Mouse (Mus musculus) embryonic facial prominence, embryonic 14.5 days (tissue): ENCODE data around the gene Ptpra. TPM values are rescaled to one million over a fixed set of nuclear protein-coding genes. Genes with fewer than 3 reads are reported as not detected.
A peak's percentile ranks its signal among the peaks of the same experiment; 100 is the strongest.

Experiments
- ATAC-seq: fragments of 200-750 bp; cut with Nextera tagmentation; 2 replicates; pipeline ENCODE4 v1.8.0; 2017; ENCODE audit warnings: low read depth, moderate number of reproducible peaks, moderate TSS enrichment
- DNase-seq: peaks from one replicate; pipeline ENCODE4 v3.0.0-alpha.2; 2015; ENCODE audit warnings: low spot score
- H3K27ac ChIP-seq: fragments of 300-500 bp; sonication (generic); replicated peaks from 2 replicates; pipeline ENCODE4 v1.5.1; 2014; ENCODE audit warnings: low read depth, mild to moderate bottlenecking, low read length, moderate library complexity
- H3K27me3 ChIP-seq: fragments of 300-500 bp; sonication (generic); replicated peaks from 2 replicates; pipeline ENCODE4 v1.6.1; 2014; ENCODE audit warnings: low read length; ENCODE audit not compliant: control insufficient read depth, insufficient read depth
- H3K36me3 ChIP-seq: fragments of 300-500 bp; sonication (generic); 2 replicates; pipeline ENCODE4 v1.6.1; 2014; ENCODE audit warnings: low read length, mixed read lengths; ENCODE audit not compliant: control insufficient read depth, insufficient read depth
- H3K4me1 ChIP-seq: fragments of 300-500 bp; sonication (generic); 2 replicates; pipeline ENCODE4 v1.6.1; 2014; ENCODE audit warnings: antibody characterized with exemption, low read length; ENCODE audit not compliant: control insufficient read depth, insufficient read depth
- H3K4me2 ChIP-seq: fragments of 300-500 bp; sonication (generic); 2 replicates; pipeline ENCODE4 v1.6.1; 2014; ENCODE audit warnings: low read depth, mild to moderate bottlenecking, low read length, moderate library complexity, mixed read lengths
- H3K4me3 ChIP-seq: fragments of 300-500 bp; sonication (generic); 2 replicates; pipeline ENCODE4 v1.5.1; 2014; ENCODE audit warnings: low read depth, mild to moderate bottlenecking, low read length
- H3K9ac ChIP-seq: fragments of 300-500 bp; sonication (generic); 2 replicates; pipeline ENCODE4 v1.6.1; 2014; ENCODE audit warnings: low read depth, mild to moderate bottlenecking, low read length, moderate library complexity, mixed read lengths
- H3K9me3 ChIP-seq: fragments of 300-500 bp; sonication (generic); 2 replicates; pipeline ENCODE4 v1.6.1; 2016; ENCODE audit warnings: low read length; ENCODE audit not compliant: control insufficient read depth
- WGBS: fragments of 180-500 bp; shearing (Covaris S2); extraction: QIAGEN DNeasy Blood & Tissue Kit; methylation state at CpG from one replicate; pipeline ENCODE4 v1.1.7; 2014; 5-methylcytosine and 5-hydroxymethylcytosine counted together
- polyA plus RNA-seq: library from polyadenylated mRNA; unstranded; fragments of >200 nt; fragmentation: Nextera tagmentation; extraction: Ambion mirVana; gene quantifications from 2 replicates; pipeline ENCODE4 v1.2.1, GENCODE M21; 2014

Ptpra gene
- 111 and 115 TPM in 2 replicates for polyA plus RNA-seq

GRCm38 (mm10) chr2:130449794-130450433, at the start of gene Ptpra:
TSS of gene Ptpra (plus strand) at chr2:130450278.
- H3K36me3 ChIP-seq, result peaks cover 6% of the 10 kb centered on the region; the same call in 1 of the 2 replicates
- ATAC-seq (peak; percentile 98), DNase-seq (peak; percentile 95)
- WGBS, result 2% methylated on average over 11 of the region's 50 CpGs
- H3K9ac ChIP-seq, result peak within 1 kb of the TSS; percentile 85
- H3K4me3 ChIP-seq, result peak within 1 kb of the TSS; percentile 65
- peak within 1 kb of the TSS; percentile 75 for H3K4me2 ChIP-seq
- H3K27me3 ChIP-seq, result no peaks in the 10 kb centered on the region
- H3K4me1 ChIP-seq, result peaks cover 15% of the 10 kb centered on the region
- peak within 1 kb of the TSS; percentile 84 for H3K27ac ChIP-seq
- no peaks in the 10 kb centered on the region for H3K9me3 ChIP-seq

GRCm38 (mm10) chr2:130401891-130402290, 48.2 kb upstream of the Ptpra start:
- Histone ChIP-seq H3K4me1 (peaks cover 6% of the 10 kb centered on the region), H3K27ac (no peak overlapping the region), H3K36me3 (no peaks in the 10 kb centered on the region), H3K4me2 (no peak overlapping the region), H3K27me3 (no peaks in the 10 kb centered on the region), H3K9ac (no peak overlapping the region), H3K4me3 (no peak overlapping the region), H3K9me3 (no peaks in the 10 kb centered on the region)
- ATAC-seq (no peak), DNase-seq (no peak)
- 81% methylated on average over 4 of the region's 4 CpGs for WGBS

DNA sequence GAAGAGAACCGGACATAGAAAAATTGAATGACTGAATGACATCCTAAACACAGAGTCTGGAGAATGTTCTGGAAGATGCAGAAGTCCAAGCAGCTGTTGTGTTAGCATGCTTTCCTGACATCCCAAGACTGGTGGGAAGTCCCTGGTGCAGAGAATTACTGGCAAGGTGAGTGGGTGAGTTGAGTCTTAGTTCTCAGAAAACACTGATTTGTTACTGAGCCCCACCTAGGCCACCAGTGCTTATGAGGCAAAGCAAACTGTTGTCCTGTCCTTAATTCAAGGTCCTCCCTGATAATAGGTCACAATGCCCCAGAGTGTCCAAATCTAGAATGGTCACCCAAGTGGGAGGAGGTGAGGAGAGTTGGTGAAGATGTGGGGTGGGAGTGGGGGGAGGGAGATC, 45.1 kb upstream of the Ptpra start, which contains the start of the genes Gm28372 and 1700020A23Rik:
Gene Gm28372 (plus strand): TSS at position 301 of the 400 bp plus-strand sequence.
Gene 1700020A23Rik (plus strand): TSS at position 321 of the 400 bp plus-strand sequence.
- no peaks in the 10 kb centered on the region for H3K27me3 ChIP-seq

DNA sequence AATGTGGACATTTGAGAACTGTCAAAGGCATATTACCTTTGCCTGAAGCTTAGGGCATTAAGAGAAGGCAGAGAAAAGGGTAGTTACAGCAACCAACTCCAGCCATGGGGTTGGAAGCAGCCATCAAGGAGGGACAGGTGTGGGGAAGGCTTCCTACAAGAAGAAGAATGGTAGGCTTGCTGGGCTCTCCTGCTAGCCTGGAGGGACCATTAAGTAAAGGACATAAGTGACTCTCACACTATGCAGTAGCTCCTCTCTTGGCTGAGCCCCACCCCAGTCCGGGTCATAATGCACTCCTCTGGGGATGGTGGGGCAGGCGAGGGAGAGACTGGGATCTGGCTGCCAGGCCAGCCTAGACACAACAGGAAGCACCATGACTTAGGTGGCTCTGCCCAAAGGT, 43.9 kb upstream of the Ptpra start, which contains the start of gene Tmem239:
Gene Tmem239 (plus strand): TSS at position 301 of the 400 bp plus-strand sequence.
- Histone ChIP-seq H3K36me3 (no peaks in the 10 kb centered on the region), H3K9me3 (no peaks in the 10 kb centered on the region), H3K4me3 (no peak within 1 kb of the TSS), H3K9ac (no peak within 1 kb of the TSS), H3K27me3 (no peaks in the 10 kb centered on the region), H3K4me1 (peaks cover 12% of the 10 kb centered on the region), H3K27ac (no peak within 1 kb of the TSS), H3K4me2 (no peak within 1 kb of the TSS)
- 64% methylated on average over 1 of the region's 2 CpGs for WGBS
- ATAC-seq, result no peak
- DNase-seq, result no peak

More for the DNA sequence above, 45.1 kb upstream of the Ptpra start, which contains the start of the genes Gm28372 and 1700020A23Rik:
- Histone ChIP-seq H3K9ac (no peak within 1 kb of the TSS), H3K4me3 (no peak within 1 kb of the TSS), H3K27ac (no peak within 1 kb of the TSS), H3K36me3 (no peaks in the 10 kb centered on the region), H3K4me1 (peaks cover 12% of the 10 kb centered on the region), H3K9me3 (no peaks in the 10 kb centered on the region), H3K4me2 (no peak within 1 kb of the TSS)
- WGBS, result 79% methylated on average over 1 of the region's 1 CpGs
- ATAC-seq (no peak), DNase-seq (no peak)

DNA sequence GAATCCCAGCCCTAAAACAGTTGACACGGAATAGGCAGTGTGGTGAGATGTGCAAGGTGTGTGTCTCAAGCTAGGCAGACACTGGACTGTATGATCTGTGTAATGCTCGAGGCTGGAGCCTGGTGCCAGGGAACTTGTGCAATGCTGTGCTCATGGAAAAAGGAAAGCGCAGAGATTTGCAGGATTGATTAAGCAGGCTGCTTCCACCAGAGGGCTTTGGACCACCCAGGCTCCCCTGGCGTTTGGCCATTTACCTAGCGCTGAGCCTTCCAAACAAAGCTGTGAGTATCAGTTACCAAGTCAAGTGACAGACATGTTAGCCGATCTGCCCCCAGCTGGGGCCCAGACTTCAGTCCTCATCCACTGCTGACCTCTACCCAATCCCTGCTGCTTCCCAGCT, 41.9 kb upstream of the Ptpra start:
- H3K9me3 ChIP-seq, result no peaks in the 10 kb centered on the region
- H3K27me3 ChIP-seq, result no peaks in the 10 kb centered on the region
- peak; percentile 69 for ATAC-seq
- H3K9ac ChIP-seq, result no peak overlapping the region
- no peaks in the 10 kb centered on the region for H3K36me3 ChIP-seq
- peaks cover 17% of the 10 kb centered on the region for H3K4me1 ChIP-seq
- peak; percentile 85 for DNase-seq
- H3K4me2 ChIP-seq, result no peak overlapping the region
- no peak overlapping the region for H3K4me3 ChIP-seq
- WGBS, result 5% methylated on average over 6 of the region's 6 CpGs
- H3K27ac ChIP-seq, result peak overlapping the region; percentile 23; the same call in 1 of the 2 replicates

DNA sequence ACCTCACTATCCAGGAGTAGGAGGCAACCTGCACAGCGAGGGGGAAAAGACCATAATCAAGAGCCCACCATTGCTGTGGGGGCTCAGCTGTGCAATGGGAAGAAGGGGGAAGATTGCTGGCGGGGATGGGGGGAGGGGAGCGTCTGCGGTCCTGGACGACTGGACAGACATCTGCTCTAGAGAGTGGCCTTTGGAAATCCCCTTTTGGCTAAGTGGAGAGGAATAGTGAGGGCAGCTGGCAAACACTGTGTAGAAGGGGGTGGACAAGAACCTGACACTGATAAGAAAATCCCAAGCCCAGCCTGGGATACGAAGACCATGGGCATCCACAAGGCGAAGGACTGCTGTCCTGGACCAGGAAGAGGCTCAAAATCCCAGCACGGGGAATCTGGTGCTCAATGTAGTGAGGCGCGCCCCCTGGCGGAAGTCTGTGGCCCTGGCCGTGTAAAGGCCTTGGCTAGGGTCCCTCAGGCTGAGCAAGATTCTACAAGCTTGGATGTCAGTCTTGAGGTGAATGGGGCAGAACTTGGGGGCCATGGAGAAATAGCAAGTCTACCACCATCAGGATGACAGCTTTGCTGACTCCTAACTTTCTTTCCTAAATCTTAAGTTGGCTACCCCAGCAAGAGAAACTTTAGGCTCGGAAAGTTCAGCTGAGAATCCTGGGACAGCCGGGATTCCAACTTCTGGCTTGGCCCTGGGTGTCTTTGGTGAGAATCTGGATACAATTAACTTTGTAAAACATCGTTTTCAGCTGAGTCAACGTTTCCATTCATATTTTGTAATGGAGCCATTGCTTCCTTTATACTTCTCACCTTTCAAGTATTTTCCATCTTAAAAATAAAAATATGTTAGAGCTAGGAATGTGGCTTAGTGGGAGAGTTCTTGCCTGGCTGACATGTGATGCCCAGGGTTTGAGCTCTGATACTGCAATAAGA, 38.3 kb upstream of the Ptpra start:
- no peak overlapping the region for H3K4me2 ChIP-seq
- DNase-seq, result peak; percentile 90
- no peaks in the 10 kb centered on the region for H3K36me3 ChIP-seq
- H3K27me3 ChIP-seq, result no peaks in the 10 kb centered on the region
- no peak overlapping the region for H3K9ac ChIP-seq
- H3K4me1 ChIP-seq, result peaks cover 17% of the 10 kb centered on the region
- 33% methylated on average over 16 of the region's 16 CpGs for WGBS
- H3K9me3 ChIP-seq, result no peaks in the 10 kb centered on the region
- H3K27ac ChIP-seq, result peak overlapping the region; percentile 78
- ATAC-seq, result peak; percentile 88
- H3K4me3 ChIP-seq, result no peak overlapping the region

DNA sequence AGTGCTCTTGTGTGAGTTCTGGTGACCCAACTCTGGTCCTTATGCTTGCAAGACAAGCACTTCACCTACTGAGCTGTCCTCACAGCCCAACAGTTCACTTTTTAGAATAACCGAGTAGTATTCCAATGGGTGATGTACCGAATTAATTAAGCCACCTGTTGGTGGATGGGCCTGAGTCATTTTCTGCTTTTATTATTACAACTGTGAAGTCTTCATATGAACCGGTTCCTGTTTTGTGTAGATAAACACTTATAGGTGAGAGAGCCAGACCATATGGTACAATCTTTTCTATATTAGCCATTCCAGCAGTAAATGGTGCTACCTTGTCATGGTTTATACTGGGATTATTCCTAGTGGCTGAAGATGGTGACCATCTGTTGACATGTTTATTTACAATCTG, 37.3 kb upstream of the Ptpra start:
- DNase-seq (no peak), ATAC-seq (no peak)
- Histone ChIP-seq H3K36me3 (no peaks in the 10 kb centered on the region), H3K4me1 (peaks cover 16% of the 10 kb centered on the region), H3K4me2 (no peak overlapping the region), H3K9ac (no peak overlapping the region), H3K27ac (peak overlapping the region; percentile 68), H3K9me3 (no peaks in the 10 kb centered on the region), H3K4me3 (no peak overlapping the region), H3K27me3 (no peaks in the 10 kb centered on the region)
- WGBS, result 82% methylated on average over 3 of the region's 3 CpGs

DNA sequence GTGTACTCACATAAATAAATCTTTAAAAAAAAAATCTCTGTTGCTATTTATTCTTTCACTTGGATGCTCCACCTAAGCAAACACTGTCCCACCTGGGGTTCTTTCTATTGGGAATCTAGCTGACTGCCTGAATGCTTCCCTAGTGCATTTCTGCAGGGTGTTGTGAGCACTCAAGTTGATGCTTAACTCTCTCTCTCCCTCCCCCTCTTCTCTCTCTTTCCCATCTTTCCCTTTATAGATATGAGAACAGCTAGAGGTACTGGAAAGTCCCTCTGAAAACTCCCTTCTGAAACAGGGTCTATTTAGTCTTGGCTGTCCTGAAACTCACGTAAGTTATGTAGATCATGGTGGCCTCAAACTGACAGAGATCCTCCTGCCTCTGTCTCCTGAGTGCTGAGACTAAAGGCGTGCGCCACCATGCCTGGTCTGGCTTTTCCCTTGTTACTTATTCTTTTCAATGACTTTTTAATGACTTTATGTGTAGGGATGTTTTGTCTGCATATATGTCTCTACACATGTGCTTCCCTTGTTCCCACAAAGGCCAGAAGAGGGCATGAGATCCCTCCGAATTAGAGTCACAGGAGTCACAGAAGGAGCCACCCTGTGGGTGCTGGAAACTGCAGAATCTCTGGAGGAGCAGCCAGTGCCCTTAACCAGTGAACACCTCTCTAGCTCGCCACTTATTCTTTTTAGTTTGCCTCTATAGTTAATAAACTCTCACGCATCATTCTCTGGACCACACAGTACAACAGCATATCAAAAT, 35.8 kb upstream of the Ptpra start:
- WGBS, result 79% methylated on average over 6 of the region's 6 CpGs
- peaks cover 5% of the 10 kb centered on the region; the same call in 1 of the 2 replicates for H3K4me1 ChIP-seq

More for the DNA sequence above, 35.8 kb upstream of the Ptpra start:
- DNase-seq (no peak), ATAC-seq (no peak)
- Histone ChIP-seq H3K27me3 (no peaks in the 10 kb centered on the region), H3K4me3 (no peak overlapping the region), H3K4me2 (no peak overlapping the region), H3K36me3 (peaks cover 9% of the 10 kb centered on the region), H3K9me3 (no peaks in the 10 kb centered on the region), H3K27ac (no peak overlapping the region), H3K9ac (no peak overlapping the region)
